Mouse (Mus musculus): ENCODE measurements around the gene Olfr857. TPM values are rescaled to one million over a fixed set of nuclear protein-coding genes. Genes with fewer than 3 reads are reported as not detected.
"Not testable (repeated sequence)": the region's sequence is repeated elsewhere in the genome, so short reads cannot be mapped to it uniquely, and the experiment has no call there.

Olfr857 gene
- total RNA-seq (2017) = not detected in 2 replicates

DNA sequence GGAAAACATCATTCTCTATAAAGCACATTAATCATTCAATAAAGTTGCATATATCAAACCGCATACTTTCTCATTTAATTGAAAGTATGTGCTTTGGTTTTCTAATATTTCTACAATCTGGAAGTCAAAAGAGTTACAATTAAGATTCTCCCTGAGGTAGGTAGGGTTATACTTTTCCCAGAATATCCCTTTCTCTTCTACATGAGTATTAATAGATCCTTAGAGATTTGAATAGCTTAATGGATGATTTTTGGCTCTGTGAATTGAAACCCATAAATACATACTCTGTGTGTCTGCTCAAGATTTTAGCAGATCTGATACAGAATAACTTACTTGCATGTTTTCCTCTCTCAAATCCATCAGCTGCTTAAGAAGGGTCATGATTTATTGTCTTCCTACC is at the start of gene Olfr857:
Olfr857 (plus strand) TSS at position 301 of the 400 bp plus-strand sequence.
- no peak for ATAC-seq (replicated peaks; ENCODE audit: low read depth, poor library complexity, severe bottlenecking)

DNA sequence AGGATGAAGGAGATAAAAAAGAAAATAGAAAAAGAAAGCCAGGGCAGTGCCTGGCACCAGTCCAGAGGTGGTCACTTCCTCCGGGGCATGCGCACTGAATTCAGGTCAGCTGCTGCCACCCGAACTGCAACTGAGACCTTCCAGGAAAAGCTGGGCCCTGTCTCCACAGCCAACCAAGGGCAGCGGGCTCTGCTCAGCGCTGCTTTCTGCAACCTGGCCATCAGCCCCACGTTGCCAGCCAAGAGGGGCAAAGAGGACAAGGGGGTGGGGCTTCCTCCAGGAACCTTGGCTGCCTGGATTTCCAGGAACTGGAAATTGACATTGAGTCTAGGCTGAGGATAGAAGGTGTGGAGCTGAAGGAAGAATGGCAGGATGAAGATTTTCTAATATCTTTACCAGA is 19.0 kb upstream of the Olfr857 start:
- ATAC-seq (replicated peaks; ENCODE audit: low read depth, poor library complexity, severe bottlenecking) = no peak

DNA sequence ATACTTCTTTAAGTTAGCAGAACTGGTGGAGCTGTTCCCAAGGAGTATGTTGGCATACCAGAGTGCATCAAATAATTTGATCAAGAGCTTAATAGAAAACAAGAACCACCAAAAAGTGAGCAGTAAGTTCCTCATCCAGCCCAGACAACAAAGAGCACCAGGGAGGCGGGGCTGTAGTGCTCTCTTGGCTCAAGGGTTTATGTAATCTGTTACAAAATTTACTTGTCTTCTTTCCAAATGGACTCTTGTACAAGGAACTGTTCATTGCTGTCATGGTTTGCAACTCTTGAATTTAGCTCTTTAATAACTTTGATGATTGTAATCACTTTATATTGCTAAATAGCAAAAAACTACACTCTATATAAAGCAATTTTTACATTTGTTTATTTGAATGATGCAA is 17.8 kb upstream of the Olfr857 start:
- no peak for ATAC-seq (replicated peaks; ENCODE audit: low read depth, poor library complexity, severe bottlenecking)

DNA sequence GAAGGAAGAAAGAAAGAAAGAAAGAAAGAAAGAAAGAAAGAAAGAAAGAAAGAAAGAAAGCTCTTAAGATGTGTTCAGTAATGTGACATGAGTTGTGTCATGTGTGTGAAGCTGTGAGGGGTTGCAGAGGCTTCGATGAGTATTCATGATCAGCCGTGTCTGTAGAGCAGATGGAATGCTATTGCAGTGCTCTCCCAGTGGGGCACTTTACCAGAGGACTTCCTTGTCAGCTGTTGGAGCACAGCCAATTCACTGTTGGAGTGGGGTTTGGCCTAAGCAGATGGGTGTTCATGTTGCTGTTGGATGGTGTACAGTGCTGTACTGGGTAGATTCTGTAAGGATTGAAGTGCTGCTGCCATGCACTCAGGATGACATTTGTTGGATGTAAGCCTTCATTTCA is 16.8 kb upstream of the Olfr857 start:
- no peak for ATAC-seq (replicated peaks; ENCODE audit: low read depth, poor library complexity, severe bottlenecking)

DNA sequence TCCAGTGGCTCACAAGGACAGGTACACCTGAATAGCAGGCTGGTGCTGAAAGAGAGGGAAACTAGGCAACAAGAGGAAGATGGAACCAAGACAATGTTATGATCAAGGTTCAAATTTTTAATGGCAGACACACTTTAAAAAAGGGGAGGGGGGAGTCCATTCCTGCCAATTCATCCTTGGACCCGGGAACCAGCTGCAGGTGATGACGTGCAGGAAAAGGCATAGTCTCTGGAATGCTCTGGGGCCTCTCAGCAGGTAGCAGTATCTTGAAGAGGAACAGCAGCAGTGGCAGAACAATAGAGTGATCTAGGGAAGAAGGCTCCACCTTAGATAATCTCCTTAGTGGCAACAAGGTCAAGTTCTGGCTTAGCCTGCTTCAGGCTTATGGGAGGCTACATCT is 14.9 kb upstream of the Olfr857 start:
- ATAC-seq (replicated peaks; ENCODE audit: low read depth, poor library complexity, severe bottlenecking) = not testable (repeated sequence)

DNA sequence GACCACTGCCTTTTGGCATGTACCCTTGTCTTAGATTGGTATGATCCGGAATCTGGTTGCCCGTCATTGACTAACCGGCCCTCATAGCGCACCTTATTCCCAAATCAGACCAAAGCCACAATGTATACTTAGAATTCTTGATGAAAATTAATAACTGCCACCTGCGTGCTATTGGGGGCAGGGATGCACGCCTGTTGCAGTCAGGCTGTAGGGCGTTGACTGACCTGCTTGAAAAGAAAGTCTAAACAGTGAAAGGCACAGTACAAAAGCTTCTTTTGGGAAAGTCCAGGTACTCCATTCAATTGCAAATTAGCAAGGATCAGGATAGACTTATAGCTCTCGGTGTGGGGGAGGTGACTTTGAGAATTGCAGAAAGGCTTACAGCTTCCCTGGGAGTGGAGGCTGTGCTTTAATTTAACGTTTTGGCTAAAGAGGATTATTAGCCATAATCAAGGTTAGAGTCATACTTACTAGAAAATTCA is 14.3 kb upstream of the Olfr857 start:
- not testable (repeated sequence) for ATAC-seq (replicated peaks; ENCODE audit: low read depth, poor library complexity, severe bottlenecking)

DNA sequence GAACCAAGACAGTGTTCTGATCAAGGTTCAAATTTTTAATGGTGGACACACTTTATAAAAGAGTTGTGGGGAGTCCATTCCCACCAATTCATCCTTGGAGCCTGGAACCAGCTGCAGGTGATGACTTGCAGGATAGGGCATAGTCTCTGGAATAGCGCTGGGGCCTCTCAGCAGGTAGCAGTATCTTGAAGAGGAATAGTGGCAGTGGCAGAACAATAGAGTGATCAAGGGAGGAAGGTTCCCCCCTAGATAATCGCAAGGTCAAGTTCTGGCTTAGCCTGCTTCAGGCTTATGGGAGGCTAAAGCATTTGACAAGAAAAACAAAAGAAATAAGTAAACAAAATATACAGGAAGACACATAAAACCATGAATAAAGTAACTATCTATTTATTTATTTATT is 4.7 kb upstream of the Olfr857 start:
- ATAC-seq (replicated peaks; ENCODE audit: low read depth, poor library complexity, severe bottlenecking) = not testable (repeated sequence)

Other genes starting within 250 kb of the Olfr857 start
- not detected in 2 replicates for gene Olfr850, start 231.2 kb upstream of the Olfr857 start, total RNA-seq (2017)
- not detected in 2 replicates for gene Olfr851, start 216.1 kb upstream of the Olfr857 start, total RNA-seq (2017)
- not detected in 2 replicates for gene Olfr853, start 168.4 kb upstream of the Olfr857 start, total RNA-seq (2017)
- gene Olfr854, start 142.1 kb upstream of the Olfr857 start, total RNA-seq (2017) = not detected in 2 replicates
- gene Olfr855, start 126.8 kb upstream of the Olfr857 start, total RNA-seq (2017) = not detected in 2 replicates
- 31.8 and 32.1 TPM in 2 replicates for gene Zfp317, start 87.3 kb upstream of the Olfr857 start, total RNA-seq (2017)
- gene Olfr58, start 70.8 kb downstream of the Olfr857 start, total RNA-seq (2017) = not detected in 2 replicates
- gene Olfr859, start 95.5 kb downstream of the Olfr857 start, total RNA-seq (2017) = not detected in 2 replicates
- gene Olfr860, start 140.3 kb downstream of the Olfr857 start, total RNA-seq (2017) = not detected in 2 replicates
- gene Olfr862, start 178.6 kb downstream of the Olfr857 start, total RNA-seq (2017) = not detected in 2 replicates
- gene Olfr77, start 207.4 kb downstream of the Olfr857 start, total RNA-seq (2017) = 0.82 and 1.0 TPM in 2 replicates